Mouse (Mus musculus) CH12.LX (cell line): ENCODE data around the gene Hsdl2. TPM values are rescaled to one million over a fixed set of nuclear protein-coding genes. Genes with fewer than 3 reads are reported as not detected.

Experiments used
- DNase-seq: peaks from one replicate; pipeline ENCODE4 v3.0.0-alpha.2; 2013; ENCODE audit errors: extremely low read depth
- H3K27ac ChIP-seq: 2 replicates; pipeline ENCODE4 v1.5.1; 2012; ENCODE audit warnings: low read depth, mild to moderate bottlenecking, control low read depth, moderate library complexity; ENCODE audit not compliant: insufficient read depth
- H3K27me3 ChIP-seq: replicated peaks from 2 replicates; pipeline ENCODE3; 2012; ENCODE audit warnings: inconsistent platforms
- H3K36me3 ChIP-seq, 2 experiments: replicated peaks in 1 of 2; 2 replicates each; pipeline versions ENCODE3 to v1.6.1; 2012; ENCODE audit warnings: inconsistent platforms in 1 of 2, low read length in 1 of 2, mild to moderate bottlenecking in 1 of 2, mixed read lengths in 1 of 2, moderate library complexity in 1 of 2; ENCODE audit not compliant: control insufficient read depth in 1 of 2, insufficient read depth in 1 of 2
- H3K4me1 ChIP-seq, 2 experiments: 2 replicates each; pipeline ENCODE4 v1.6.1; 2012; ENCODE audit warnings: inconsistent platforms in 1 of 2, moderate library complexity in 1 of 2; ENCODE audit not compliant: insufficient read depth in 2 of 2, control insufficient read depth in 1 of 2
- H3K4me2 ChIP-seq: 2 replicates; pipeline ENCODE4 v1.6.1; 2012; ENCODE audit warnings: low read depth, mild to moderate bottlenecking, control low read depth; ENCODE audit not compliant: poor library complexity, insufficient read depth, severe bottlenecking
- H3K4me3 ChIP-seq, 3 experiments: fragments of 150-350 bp in 1 of 3; sonication (generic) in 1 of 3; replicated peaks in 1 of 3; 2 replicates each; pipeline versions ENCODE3 to v1.5.1; 2011 to 2012; ENCODE audit warnings: low read depth in 2 of 3, low read length in 2 of 3, mild to moderate bottlenecking in 2 of 3, moderate library complexity in 2 of 3, control low read depth in 1 of 3, improper control_type of control experiment in 1 of 3, inconsistent platforms in 1 of 3, mixed read lengths in 1 of 3; ENCODE audit not compliant: poor library complexity in 1 of 3
- H3K79me2 ChIP-seq: replicated peaks from 2 replicates; pipeline ENCODE4 v1.6.1; 2012; ENCODE audit warnings: mild to moderate bottlenecking, moderate library complexity; ENCODE audit not compliant: control insufficient read depth, poor library complexity, insufficient read depth, severe bottlenecking; ENCODE audit errors: extremely low read depth
- H3K9ac ChIP-seq: 2 replicates; pipeline ENCODE4 v1.6.1; 2012; ENCODE audit warnings: low read depth, mild to moderate bottlenecking, control low read depth, moderate library complexity; ENCODE audit not compliant: insufficient read depth
- H3K9me3 ChIP-seq: replicated peaks from 2 replicates; pipeline ENCODE3; 2012; ENCODE audit warnings: low read length, inconsistent platforms, mixed read lengths
- BHLHE40 ChIP-seq: IDR thresholded peaks from 2 replicates; pipeline ENCODE4 v1.6.1; 2011; ENCODE audit warnings: mild to moderate bottlenecking, low read depth, low read length, improper control_type of control experiment
- CHD2 ChIP-seq: IDR thresholded peaks from 2 replicates; pipeline ENCODE4 v1.6.1; 2011; ENCODE audit warnings: low read length, improper control_type of control experiment
- CTCF ChIP-seq, 2 experiments: IDR thresholded peaks in 1 of 2; conservative IDR thresholded peaks in 1 of 2; 2 replicates each; pipeline ENCODE4 v1.5.1; 2011 to 2012; ENCODE audit warnings: low read depth in 2 of 2, low read length in 2 of 2, improper control_type of control experiment in 1 of 2, inconsistent platforms in 1 of 2, mild to moderate bottlenecking in 1 of 2, moderate library complexity in 1 of 2
- E2F4 ChIP-seq: IDR thresholded peaks from 2 replicates; pipeline ENCODE4 v1.6.1; 2011; ENCODE audit warnings: low read depth, low read length, improper control_type of control experiment; ENCODE audit not compliant: insufficient replicate concordance
- ELF1 ChIP-seq: IDR thresholded peaks from 2 replicates; pipeline ENCODE4 v1.6.1; 2014; ENCODE audit warnings: low read depth, mild to moderate bottlenecking, inconsistent platforms, low read length, improper control_type of control experiment
- ETS1 ChIP-seq: conservative IDR thresholded peaks from 2 replicates; pipeline ENCODE4 v1.6.1; 2012; ENCODE audit warnings: low read depth, mild to moderate bottlenecking, inconsistent platforms, low read length, improper control_type of control experiment, moderate library complexity
- GABPA ChIP-seq: IDR thresholded peaks from 2 replicates; pipeline ENCODE4 v1.6.1; 2012; ENCODE audit warnings: low read depth, low read length, improper control_type of control experiment, inconsistent platforms; ENCODE audit not compliant: insufficient replicate concordance
- IRF4 ChIP-seq: IDR thresholded peaks from 2 replicates; pipeline ENCODE4 v1.6.1; 2014; ENCODE audit warnings: low read depth, mild to moderate bottlenecking, inconsistent platforms, low read length, improper control_type of control experiment
- JUN ChIP-seq: IDR thresholded peaks from 2 replicates; pipeline ENCODE4 v1.6.1; 2011; ENCODE audit warnings: low read depth, mild to moderate bottlenecking, low read length, improper control_type of control experiment, moderate library complexity; ENCODE audit not compliant: insufficient read depth
- JUND ChIP-seq: conservative IDR thresholded peaks from 2 replicates; pipeline ENCODE4 v1.6.1; 2011; ENCODE audit warnings: low read depth, low read length, improper control_type of control experiment
- MAFK ChIP-seq: IDR thresholded peaks from 2 replicates; pipeline ENCODE4 v1.6.1; 2011; ENCODE audit warnings: low read length, improper control_type of control experiment; ENCODE audit not compliant: insufficient replicate concordance
- MAX ChIP-seq: IDR thresholded peaks from 2 replicates; pipeline ENCODE4 v1.6.1; 2011; ENCODE audit warnings: low read length, improper control_type of control experiment
- MAZ ChIP-seq: IDR thresholded peaks from 2 replicates; pipeline ENCODE4 v1.6.1; 2012; ENCODE audit warnings: low read depth, mild to moderate bottlenecking, inconsistent platforms, low read length, improper control_type of control experiment, moderate library complexity
- MYC ChIP-seq: IDR thresholded peaks from 2 replicates; pipeline ENCODE4 v1.6.1; 2011; ENCODE audit warnings: low read depth, mild to moderate bottlenecking, improper control_type of control experiment, low read length
- NRF1 ChIP-seq: IDR thresholded peaks from 2 replicates; pipeline ENCODE4 v1.6.1; 2014; ENCODE audit warnings: low read depth, mild to moderate bottlenecking, inconsistent platforms, low read length, improper control_type of control experiment, moderate library complexity
- POLR2A ChIP-seq: IDR thresholded peaks from 2 replicates; pipeline ENCODE4 v1.6.1; 2011; ENCODE audit warnings: low read depth, mild to moderate bottlenecking, improper control_type of control experiment, low read length
- POLR2AphosphoS2 ChIP-seq: IDR thresholded peaks from 2 replicates; pipeline ENCODE4 v1.6.1; 2011; ENCODE audit warnings: low read depth, low read length, improper control_type of control experiment
- RAD21 ChIP-seq: IDR thresholded peaks from 2 replicates; pipeline ENCODE4 v1.6.1; 2011; ENCODE audit warnings: low read depth, mild to moderate bottlenecking, low read length, improper control_type of control experiment, moderate library complexity
- RCOR1 ChIP-seq: conservative IDR thresholded peaks from 2 replicates; pipeline ENCODE4 v1.6.1; 2012; ENCODE audit warnings: low read depth, mild to moderate bottlenecking, inconsistent platforms, low read length, improper control_type of control experiment
- SIN3A ChIP-seq: IDR thresholded peaks from 2 replicates; pipeline ENCODE4 v1.6.1; 2012; ENCODE audit warnings: low read length, improper control_type of control experiment, inconsistent platforms
- SMC3 ChIP-seq: IDR thresholded peaks from 2 replicates; pipeline ENCODE4 v1.6.1; 2011; ENCODE audit warnings: low read depth, low read length, improper control_type of control experiment
- TBP ChIP-seq: conservative IDR thresholded peaks from 2 replicates; pipeline ENCODE4 v1.6.1; 2011; ENCODE audit warnings: low read depth, low read length, improper control_type of control experiment
- TCF12 ChIP-seq: IDR thresholded peaks from 2 replicates; pipeline ENCODE4 v1.6.1; 2014; ENCODE audit warnings: low read depth, mild to moderate bottlenecking, inconsistent platforms, low read length, improper control_type of control experiment
- USF1 ChIP-seq: IDR thresholded peaks from 2 replicates; pipeline ENCODE4 v1.6.1; 2014; ENCODE audit warnings: low read depth, mild to moderate bottlenecking, inconsistent platforms, low read length, improper control_type of control experiment
- ZC3H11A ChIP-seq: IDR thresholded peaks from 2 replicates; pipeline ENCODE4 v1.6.1; 2012; ENCODE audit warnings: low read depth, mild to moderate bottlenecking, inconsistent platforms, low read length, improper control_type of control experiment
- ZMIZ1 ChIP-seq: IDR thresholded peaks from 2 replicates; pipeline ENCODE4 v1.6.1; 2012; ENCODE audit warnings: low read depth, mild to moderate bottlenecking, inconsistent platforms, low read length, improper control_type of control experiment
- ZNF384 ChIP-seq: IDR thresholded peaks from 2 replicates; pipeline ENCODE4 v1.6.1; 2012; ENCODE audit warnings: low read depth, low read length, improper control_type of control experiment, inconsistent platforms
- dilution Hi-C: fragments of 300-500 bp; cut with MboI; formaldehyde crosslinking; loops from 2 replicates; pipeline ENCODE4 v1.14.3; 2020; ENCODE audit warnings: low sequenced_read_pairs; ENCODE audit not compliant: extremely low pct_unique_long_range_greater_than_20kb, extremely low pct_ligation_motif_present
- in situ Hi-C: fragments of 300-500 bp; cut with MboI; formaldehyde crosslinking; loops from 3 replicates; pipeline ENCODE4 v1.14.3; 2019; ENCODE audit warnings: low sequenced_read_pairs, low pct_ligation_motif_present, low pct_unique_long_range_greater_than_20kb, mixed read lengths
- polyA plus RNA-seq: library from polyadenylated mRNA; unstranded; fragments of >175 nt; gene quantifications from 2 replicates; pipeline ENCODE4 v1.2.1, GENCODE M21; 2012; ENCODE audit warnings: low read depth; ENCODE audit not compliant: insufficient read length
- total RNA-seq, 2 experiments: library from RNA; depleted of rRNA; stranded (reverse); fragments of 300-350 nt in 1 of 2; fragments of >200 nt in 1 of 2; gene quantifications; 2 replicates each; pipeline ENCODE4 v1.2.3; 2012 to 2014

The Hsdl2 gene
- total and polyA plus RNA-seq, 3 experiments: 7.0 to 10.4 (median 9.7) TPM

DNA sequence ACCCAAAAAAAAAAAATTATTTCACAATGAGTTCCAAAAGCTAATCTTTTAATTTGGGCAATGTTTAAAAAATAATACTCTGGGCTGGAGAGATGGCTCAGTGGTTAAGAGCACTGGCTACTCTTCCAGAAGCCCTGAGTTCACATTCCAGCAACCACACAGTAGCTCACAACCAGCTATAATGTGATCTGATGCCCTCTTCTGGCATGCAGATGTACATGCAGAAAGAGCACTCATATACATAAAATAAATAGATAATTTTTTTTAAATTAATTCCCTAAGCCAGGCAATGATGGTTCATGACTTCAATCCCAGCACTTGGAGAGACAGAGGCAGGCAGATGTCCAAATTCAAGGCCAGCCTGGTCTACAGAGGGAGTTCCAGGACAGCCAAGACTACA is 38.4 kb upstream of the Hsdl2 start:
- in situ Hi-C loops (no loop called here), dilution Hi-C loops (no loop called here)
- Histone ChIP-seq H3K4me2 (no peak overlapping the region), H3K36me3 (peaks cover 0 to 3% of the 10 kb centered on the region in 2 experiments), H3K27me3 (no peaks in the 10 kb centered on the region), H3K9me3 (no peaks in the 10 kb centered on the region), H3K4me1 (peaks cover 0 to 26% of the 10 kb centered on the region in 2 experiments; a peak in 2 of 4 replicates), H3K4me3 (no peak overlapping the region), H3K27ac (no peak overlapping the region), H3K9ac (no peak overlapping the region), H3K79me2 (peaks cover 52% of the 10 kb centered on the region)
- no peak for DNase-seq
- TF ChIP-seq RCOR1: no peak
- no peak for TF ChIP-seq MAFK
- peak in 1 of 2 experiments; percentile 48; a peak in 2 of 4 replicates for TF ChIP-seq CTCF (conservative IDR thresholded peaks at IDR 0.05 in 1 of 2, IDR thresholded peaks at IDR 0.05 in 1 of 2; ENCODE audit: low read depth in 2 of 2, low read length in 2 of 2)
- TF ChIP-seq ELF1: no peak
- no peak for TF ChIP-seq CHD2
- TF ChIP-seq BHLHE40: no peak
- TF ChIP-seq JUND: no peak
- no peak for TF ChIP-seq MAX
- TF ChIP-seq ZMIZ1: no peak
- peak; percentile 14 for TF ChIP-seq RAD21
- TF ChIP-seq ZNF384: no peak
- no peak for TF ChIP-seq NRF1
- no peak for TF ChIP-seq TCF12
- peak; percentile 45 for TF ChIP-seq SMC3
- no peak for TF ChIP-seq MYC
- TF ChIP-seq MAZ: no peak
- no peak for TF ChIP-seq GABPA
- no peak for TF ChIP-seq ETS1
- no peak for TF ChIP-seq IRF4
- TF ChIP-seq JUN: no peak

DNA sequence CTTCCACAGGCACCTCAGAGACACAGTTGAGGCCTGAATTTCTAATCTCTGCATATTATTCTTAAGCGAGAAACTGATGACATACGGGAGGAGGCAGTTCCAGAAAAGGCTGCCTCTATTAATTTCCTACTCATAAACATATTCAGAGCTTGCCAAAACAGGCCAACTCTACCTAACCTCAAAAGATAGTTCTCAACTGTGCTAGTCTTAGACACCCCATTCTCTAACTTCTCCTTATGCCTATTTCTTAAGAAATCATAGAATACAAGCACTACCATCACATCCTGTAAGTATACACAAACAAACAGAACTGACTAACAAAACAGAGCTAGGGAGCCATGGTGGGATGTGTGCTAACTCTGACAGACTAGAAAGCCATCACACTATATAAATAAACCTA is 36.7 kb upstream of the Hsdl2 start:
- Histone ChIP-seq H3K27ac (no peak overlapping the region), H3K79me2 (peaks cover 54% of the 10 kb centered on the region), H3K4me1 (peaks cover 0 to 26% of the 10 kb centered on the region in 2 experiments; a peak in 2 of 4 replicates), H3K9ac (no peak overlapping the region), H3K27me3 (no peaks in the 10 kb centered on the region), H3K4me2 (no peak overlapping the region), H3K4me3 (no peak overlapping the region), H3K9me3 (no peaks in the 10 kb centered on the region), H3K36me3 (no peaks in the 10 kb centered on the region)
- dilution Hi-C loops (no loop called here), in situ Hi-C loops (no loop called here)
- no peak for TF ChIP-seq POLR2A
- TF ChIP-seq E2F4: no peak
- TF ChIP-seq MAZ: no peak
- no peak for TF ChIP-seq POLR2AphosphoS2
- TF ChIP-seq MAX: no peak
- no peak for TF ChIP-seq TBP
- TF ChIP-seq ETS1: no peak
- TF ChIP-seq CHD2: no peak
- TF ChIP-seq IRF4: no peak
- no peak for TF ChIP-seq ZC3H11A
- no peak for TF ChIP-seq USF1
- TF ChIP-seq MYC: no peak
- TF ChIP-seq SIN3A: no peak
- no peak for DNase-seq
